Mouse (Mus musculus) embryonic stem cell, embryonic (primary cell): ENCODE data around the gene Tekt5.

ENCODE experiments used
- CTCF ChIA-PET, 4 experiments: fragments of 300-600 bp in 2 of 4; fragments of 350-600 bp in 2 of 4; sonication (Branson Sonifier 250); formaldehyde crosslinking; loops; one replicate each; lab custom pipeline; 2022; ENCODE audit warnings: inconsistent platforms in 2 of 4; lab: Charles Lee
- POLR2A ChIA-PET, 4 experiments: fragments of 300-600 bp in 2 of 4; fragments of 350-600 bp in 2 of 4; sonication (Branson Sonifier 250); formaldehyde crosslinking; loops; one replicate each; lab custom pipeline; 2022; ENCODE audit warnings: antibody characterized with exemption in 4 of 4, inconsistent platforms in 1 of 4; lab: Charles Lee

Gene Tekt5

GRCm38 (mm10) chr16:10394699-10395540 lies at the start of gene Tekt5:
Gene Tekt5 (minus strand): TSS chr16:10395490.
- CTCF ChIA-PET, result interaction anchor here in 3 of 4 experiments (0.6 to 4.1 kb wide), 18 partner anchors 9 to 134 kb away, joined by 3 to 30 read pairs (median 3); no protein-coding TSS in a partner anchor
- POLR2A ChIA-PET, result interaction anchor here in 3 of 4 experiments (0.6 to 4.9 kb wide), 15 partner anchors 10 to 131 kb away, joined by 3 to 26 read pairs (median 5); partner anchors contain the start of gene Nubp1 (in 2 of the 3)

DNA sequence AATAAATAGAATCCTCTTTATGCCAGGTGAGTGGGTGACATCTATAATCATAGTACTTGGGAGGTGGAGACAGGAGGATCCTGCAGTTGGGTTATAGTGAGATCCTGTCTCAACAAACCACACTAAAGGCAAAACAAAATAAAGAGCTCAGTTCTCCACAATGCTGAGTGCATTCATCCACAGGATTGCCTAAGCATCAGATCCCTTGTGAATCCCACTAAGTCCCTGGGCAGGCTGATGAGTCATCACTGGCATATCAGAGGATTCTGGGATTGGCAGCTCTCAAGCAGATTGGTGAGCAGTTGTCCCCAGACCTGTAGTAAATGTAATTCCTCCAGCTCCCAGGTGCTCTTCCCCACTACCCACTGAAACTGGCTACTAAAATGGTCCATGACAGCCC lies 48.4 kb upstream of the Tekt5 start:
- ChIA-PET POLR2A (interaction anchor here in 1 of 4 experiments (1.2 to 1.4 kb wide), 2 partner anchors 11 to 29 kb away, joined by 3 to 4 read pairs; no protein-coding TSS in a partner anchor), CTCF (no interaction called here)

- POLR2A ChIA-PET, result interaction anchor here in 1 of 4 experiments (1.4 kb wide), 1 partner anchor 19 kb away, joined by 5 read pairs; no protein-coding TSS in a partner anchor
- CTCF ChIA-PET, result no interaction called here
Measured at GRCm38 (mm10) chr16:10441761-10442160, 46.5 kb upstream of the Tekt5 start.

DNA sequence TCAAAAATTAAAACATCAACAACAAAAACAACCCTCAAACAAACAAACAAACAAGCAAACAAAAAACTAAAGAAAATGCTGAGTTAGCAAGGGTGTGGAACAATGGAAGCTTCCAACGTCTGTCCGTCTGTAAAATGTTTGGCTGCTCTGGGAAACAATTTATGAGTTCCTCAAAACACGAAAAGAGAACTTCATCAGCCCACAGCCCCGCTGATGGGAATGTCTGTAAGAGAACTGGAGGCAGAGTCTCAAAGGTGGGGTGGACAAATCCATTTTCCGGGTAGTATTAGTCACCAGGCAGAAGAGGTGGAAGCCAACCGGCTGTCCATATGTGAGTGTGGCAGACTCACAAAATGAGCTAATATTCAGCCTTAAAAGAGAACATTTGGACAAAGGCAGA lies 46.0 kb upstream of the Tekt5 start:
- ChIA-PET CTCF (no interaction called here), POLR2A (interaction anchor here in 1 of 4 experiments (1.4 kb wide), 1 partner anchor 19 kb away, joined by 5 read pairs; no protein-coding TSS in a partner anchor)

- POLR2A ChIA-PET, result interaction anchor here in 2 of 4 experiments (1.6 to 2.7 kb wide), 2 partner anchors 9 to 21 kb away, joined by 3 to 13 read pairs; partner anchors contain the start of gene Tvp23a (in 1 of the 2)
Measured at GRCm38 (mm10) chr16:10438055-10438454, 42.8 kb upstream of the Tekt5 start.

DNA sequence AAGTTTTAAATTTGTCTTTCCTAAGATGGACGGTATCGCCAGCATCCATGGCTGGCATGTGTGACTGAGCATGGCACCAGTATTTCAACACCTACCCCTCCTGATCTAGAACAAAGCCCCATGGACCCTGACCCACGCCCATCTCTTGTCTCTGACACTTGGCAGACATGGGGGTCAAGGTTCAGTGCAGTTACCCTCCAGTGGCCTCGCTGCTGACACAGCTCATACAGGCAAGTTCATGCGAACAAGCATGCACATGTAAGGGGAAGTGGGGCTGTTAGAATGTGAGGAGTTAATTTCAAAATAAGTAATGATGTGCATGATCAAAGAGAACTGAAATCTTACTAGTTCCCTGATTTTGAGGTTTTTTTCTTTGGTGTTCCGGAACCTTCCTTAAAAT lies 40.9 kb upstream of the Tekt5 start:
- POLR2A ChIA-PET, result interaction anchor here in 3 of 4 experiments (0.6 to 2.7 kb wide), 7 partner anchors 11 to 217 kb away, joined by 3 to 13 read pairs (median 3); partner anchors contain the start of genes Nubp1 (in 1 of the 3) and Tvp23a (in 1 of the 3)
- CTCF ChIA-PET, result interaction anchor here in 2 of 4 experiments (0.7 to 0.8 kb wide), 2 partner anchors 86 to 101 kb away, joined by 3 to 17 read pairs; no protein-coding TSS in a partner anchor

More at GRCm38 (mm10) chr16:10438055-10438454, 42.8 kb upstream of the Tekt5 start:
- CTCF ChIA-PET, result no interaction called here

GRCm38 (mm10) chr16:10433344-10433743 lies 38.1 kb upstream of the Tekt5 start:
- ChIA-PET POLR2A (interaction anchor here in 3 of 4 experiments (0.6 to 2.3 kb wide), 7 partner anchors 8 to 1229 kb away, joined by 3 to 12 read pairs (median 3); partner anchors contain the start of genes Dexi (in 1 of the 3) and Tvp23a (in 1 of the 3)), CTCF (interaction anchor here in 3 of 4 experiments (0.6 to 1.4 kb wide), 6 partner anchors 14 to 472 kb away, joined by 3 to 4 read pairs (median 3); partner anchors contain the start of gene Tvp23a (in 1 of the 3))

GRCm38 (mm10) chr16:10432387-10432786 lies 37.1 kb upstream of the Tekt5 start:
- ChIA-PET CTCF (no interaction called here), POLR2A (interaction anchor here in 3 of 4 experiments (0.6 to 2.3 kb wide), 5 partner anchors 35 to 1228 kb away, joined by 3 to 5 read pairs (median 3); partner anchors contain the start of gene Dexi (in 1 of the 3))

DNA sequence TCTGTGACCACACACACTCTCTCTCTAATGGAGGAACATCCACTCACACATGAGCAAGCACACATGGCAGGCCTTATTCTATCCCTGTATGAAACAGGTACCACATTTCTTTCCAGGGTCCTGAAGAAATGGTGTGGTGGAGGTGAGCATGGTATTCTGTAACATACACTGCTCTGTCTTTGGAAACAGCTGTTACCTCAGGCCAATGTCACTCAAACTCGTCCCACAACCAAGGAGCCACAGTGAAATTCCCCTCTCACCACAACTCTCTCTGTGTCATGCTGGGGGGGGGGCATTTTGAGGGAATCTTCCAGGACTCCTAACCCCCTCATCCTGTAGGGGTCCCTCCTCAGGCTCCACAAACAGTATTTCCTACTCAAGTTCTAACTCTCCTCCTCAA lies 36.6 kb upstream of the Tekt5 start:
- CTCF ChIA-PET, result no interaction called here
- POLR2A ChIA-PET, result interaction anchor here in 2 of 4 experiments (0.8 to 1.5 kb wide), 5 partner anchors 13 to 58 kb away, joined by 3 to 4 read pairs (median 3); partner anchors contain the start of genes Ciita (in 1 of the 2) and Nubp1 (in 1 of the 2)

DNA sequence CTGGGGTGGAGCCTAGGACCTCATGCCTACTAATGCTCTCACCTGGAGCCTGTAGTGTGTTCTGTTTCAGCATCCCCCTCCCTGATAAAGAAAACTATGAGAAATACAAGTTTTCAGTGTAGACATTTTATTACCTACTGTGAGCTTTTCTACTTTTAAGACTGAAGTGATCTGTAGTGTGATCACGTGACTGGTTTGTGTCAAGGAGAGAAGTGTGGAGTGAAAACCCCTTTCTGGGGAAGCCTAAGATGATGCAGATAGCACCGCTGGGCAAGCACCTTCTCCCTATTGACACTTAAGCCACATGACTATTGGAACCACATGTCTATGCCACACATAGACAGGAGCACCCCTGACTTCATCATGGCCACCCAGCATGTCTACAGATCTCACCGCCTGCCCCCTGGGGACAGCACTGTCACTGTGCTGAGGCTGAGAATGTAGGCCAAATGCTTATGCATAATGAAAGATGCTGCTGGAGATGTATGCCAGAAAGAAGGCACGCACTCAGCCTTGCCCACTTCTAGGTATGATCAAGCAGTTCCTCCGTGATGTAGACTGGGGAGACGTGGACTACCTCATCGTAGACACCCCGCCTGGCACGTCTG lies 25.3 kb upstream of the Tekt5 start:
- ChIA-PET CTCF (no interaction called here), POLR2A (no interaction called here)

- ChIA-PET POLR2A (interaction anchor here in 3 of 4 experiments (0.6 to 3.2 kb wide), 20 partner anchors 29 to 1699 kb away, joined by 3 to 15 read pairs (median 5); partner anchors contain the start of genes Dexi (in 1 of the 3) and Tvp23a (in 1 of the 3)), CTCF (interaction anchor here (0.6 to 5.5 kb wide), 24 partner anchors 9 to 1543 kb away, joined by 3 to 122 read pairs (median 7); partner anchors contain the start of gene Tvp23a (in 2 of the 4))
Measured at GRCm38 (mm10) chr16:10417723-10418259, 22.5 kb upstream of the Tekt5 start.

DNA sequence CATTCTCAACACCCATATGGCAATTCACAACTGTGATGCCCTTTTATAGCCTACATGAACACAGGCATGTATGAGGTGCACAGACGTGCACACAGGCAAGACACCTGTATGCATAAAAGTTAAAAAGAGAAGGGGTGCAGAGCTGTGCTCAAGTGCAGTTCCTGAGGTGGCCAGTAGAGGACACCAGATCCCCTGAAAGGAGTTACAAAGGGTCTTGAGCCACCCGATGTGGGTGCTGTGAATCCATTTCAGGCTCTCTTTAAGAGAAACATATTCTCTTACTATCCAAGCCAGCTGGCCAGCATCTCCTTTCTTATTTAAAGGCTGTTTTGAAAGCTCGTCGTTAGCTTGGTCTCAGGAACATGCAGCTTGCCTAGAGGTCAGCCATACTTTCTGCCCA lies 21.6 kb upstream of the Tekt5 start:
- ChIA-PET POLR2A (interaction anchor here in 3 of 4 experiments (0.6 to 3.2 kb wide), 28 partner anchors 9 to 130 kb away, joined by 3 to 15 read pairs (median 4); partner anchors contain the start of genes Tvp23a (in 2 of the 3), Clec16a (in 1 of the 3) and Dexi (in 1 of the 3)), CTCF (interaction anchor here (0.5 to 5.5 kb wide), 40 partner anchors 10 to 148 kb away, joined by 3 to 122 read pairs (median 4); partner anchors contain the start of genes Tvp23a (in 3 of the 4), Dexi (in 2 of the 4) and Tekt5 (in 1 of the 4))

DNA sequence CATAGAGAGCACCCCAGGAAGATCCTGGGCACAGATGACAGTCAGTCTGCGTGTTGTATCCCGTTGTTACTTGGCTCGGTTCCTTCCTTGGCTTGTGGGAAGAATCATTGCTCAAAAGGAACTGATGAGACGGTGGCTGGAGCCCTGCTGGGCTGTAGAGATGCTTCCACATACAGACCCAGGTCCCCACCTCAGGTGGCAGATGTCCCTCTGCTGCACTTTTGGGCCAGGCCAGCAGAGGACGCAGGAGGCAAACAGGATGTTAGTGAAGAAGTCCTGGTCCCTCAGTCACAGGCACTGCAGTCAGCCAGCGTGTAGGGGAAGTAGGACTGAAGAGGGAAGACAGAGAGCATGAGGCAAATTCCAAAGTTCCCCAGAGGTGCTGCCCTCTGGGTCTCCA lies 20.7 kb upstream of the Tekt5 start:
- POLR2A ChIA-PET, result interaction anchor here in 3 of 4 experiments (0.6 to 5.4 kb wide), 18 partner anchors 18 to 131 kb away, joined by 3 to 45 read pairs (median 4); partner anchors contain the start of genes Dexi (in 1 of the 3) and Tvp23a (in 1 of the 3)

GRCm38 (mm10) chr16:10411764-10412746 lies 16.8 kb upstream of the Tekt5 start, which contains the start of gene Nubp1:
Gene Nubp1 (plus strand): TSS chr16:10411948.
- POLR2A ChIA-PET, result interaction anchor here (0.5 to 5.4 kb wide), 118 partner anchors 10 to 766 kb away, joined by 3 to 52 read pairs (median 4); partner anchors contain the start of genes Tvp23a (in 4 of the 4), Ciita (in 2 of the 4), Dexi (in 2 of the 4) and Emp2 (in 2 of the 4)

More for the DNA sequence above, 20.7 kb upstream of the Tekt5 start:
- CTCF ChIA-PET, result interaction anchor here in 3 of 4 experiments (0.9 to 5.5 kb wide), 16 partner anchors 17 to 149 kb away, joined by 3 to 122 read pairs (median 7); partner anchors contain the start of genes Tvp23a (in 2 of the 3) and Tekt5 (in 1 of the 3)

GRCm38 (mm10) chr16:10399160-10399559 lies 3.9 kb upstream of the Tekt5 start:
- ChIA-PET CTCF (interaction anchor here (0.5 to 3.4 kb wide), 117 partner anchors 8 to 447 kb away, joined by 3 to 112 read pairs (median 4); partner anchors contain the start of genes Nubp1 (in 2 of the 4), Atf7ip2 (in 1 of the 4) and Tvp23a (in 1 of the 4)), POLR2A (interaction anchor here (0.6 to 1.9 kb wide), 42 partner anchors 9 to 436 kb away, joined by 3 to 21 read pairs (median 4); partner anchors contain the start of genes Nubp1 (in 2 of the 4), Atf7ip2 (in 1 of the 4), Dexi (in 1 of the 4) and Emp2 (in 1 of the 4))

More at GRCm38 (mm10) chr16:10411764-10412746, 16.8 kb upstream of the Tekt5 start, which contains the start of gene Nubp1:
- CTCF ChIA-PET, result interaction anchor here in 3 of 4 experiments (0.5 to 3.5 kb wide), 17 partner anchors 13 to 623 kb away, joined by 3 to 22 read pairs (median 4); no protein-coding TSS in a partner anchor
